Mouse (Mus musculus) liver, adult 2 months (tissue): ENCODE results near the gene Miox. TPM values are rescaled to one million over a fixed set of nuclear protein-coding genes. Genes with fewer than 3 reads are reported as not detected.

Experiments
- DNase-seq: peaks from one replicate; pipeline ENCODE4 v3.0.0-alpha.2; 2011; ENCODE audit warnings: low read depth, low spot score; ENCODE audit errors: extremely low read depth
- H3K27ac ChIP-seq: fragments of 200-500 bp; replicated peaks from 2 replicates; pipeline ENCODE4 v1.5.1; 2012; ENCODE audit warnings: low read depth, mild to moderate bottlenecking, control low read depth, inconsistent platforms, low read length; ENCODE audit not compliant: insufficient read depth
- H3K27me3 ChIP-seq: fragments of 200-500 bp; 2 replicates; pipeline ENCODE4 v1.6.1; 2012; ENCODE audit warnings: mild to moderate bottlenecking, moderate library complexity, low read length, inconsistent platforms; ENCODE audit not compliant: control insufficient read depth, insufficient read depth
- H3K36me3 ChIP-seq: fragments of 200-500 bp; 2 replicates; pipeline ENCODE4 v1.6.1; 2012; ENCODE audit warnings: low read length, inconsistent platforms; ENCODE audit not compliant: control insufficient read depth, insufficient read depth
- H3K4me1 ChIP-seq: fragments of 200-500 bp; 2 replicates; pipeline ENCODE4 v1.6.1; 2011; ENCODE audit warnings: low read length; ENCODE audit not compliant: control insufficient read depth, insufficient read depth
- H3K4me3 ChIP-seq: fragments of 200-500 bp; 2 replicates; pipeline ENCODE4 v1.5.1; 2011; ENCODE audit warnings: low read depth, mild to moderate bottlenecking, control low read depth, low read length, moderate library complexity; ENCODE audit not compliant: insufficient read depth
- H3K79me2 ChIP-seq: fragments of 200-500 bp; 2 replicates; pipeline ENCODE4 v1.6.1; 2012; ENCODE audit warnings: inconsistent platforms, mild to moderate bottlenecking, low read length, moderate library complexity; ENCODE audit not compliant: control insufficient read depth, insufficient read depth
- H3K9ac ChIP-seq: fragments of 200-500 bp; 2 replicates; pipeline ENCODE4 v1.6.1; 2012; ENCODE audit warnings: low read depth, mild to moderate bottlenecking, control low read depth, inconsistent platforms, low read length
- CTCF ChIP-seq: fragments of 200-500 bp; IDR thresholded peaks from 2 replicates; pipeline ENCODE4 v1.5.1; 2011; ENCODE audit warnings: low read depth, low read length, control low read depth
- POLR2A ChIP-seq: fragments of 200-500 bp; IDR thresholded peaks from 2 replicates; pipeline ENCODE4 v1.6.1; 2011; ENCODE audit warnings: low read length, control low read depth; ENCODE audit not compliant: insufficient read depth; ENCODE audit errors: extremely low read depth
- WGBS: fragments of 180-500 bp; shearing (Covaris S2); methylation state at CpG from one replicate; pipeline ENCODE4 v1.1.7; 2018; 5-methylcytosine and 5-hydroxymethylcytosine counted together
- polyA plus RNA-seq: library from polyadenylated mRNA; depleted of rRNA; stranded (reverse); fragments of >200 nt; gene quantifications from 2 replicates; pipeline ENCODE4 v1.2.3, GENCODE M21; 2012
- total RNA-seq: library from RNA; depleted of rRNA; stranded (reverse); fragments of >200 nt; gene quantifications from 2 replicates; pipeline ENCODE4 v1.2.3, GENCODE M21; 2014

The Miox gene
- total and polyA plus RNA-seq, 2 experiments, result 0.28 to 0.32 TPM

- Histone ChIP-seq H3K36me3 (peaks cover 29% of the 10 kb centered on the region), H3K4me3 (no peak overlapping the region), H3K27me3 (no peaks in the 10 kb centered on the region), H3K9ac (no peak overlapping the region), H3K4me1 (no peaks in the 10 kb centered on the region), H3K79me2 (no peaks in the 10 kb centered on the region), H3K27ac (no peak overlapping the region)
- WGBS, result 97% methylated on average over 11 of the region's 11 CpGs
- TF ChIP-seq POLR2A, result no peak
- TF ChIP-seq CTCF, result no peak
- DNase-seq, result no peak
These were observed 44.7 kb upstream of the Miox start for GRCm38 (mm10) chr15:89289455-89289854.

- no peak overlapping the region for H3K9ac ChIP-seq
- no peaks in the 10 kb centered on the region for H3K79me2 ChIP-seq
- H3K36me3 ChIP-seq, result peaks cover 28% of the 10 kb centered on the region; the same call in 1 of the 2 replicates
- H3K4me3 ChIP-seq, result no peak overlapping the region
- H3K4me1 ChIP-seq, result no peaks in the 10 kb centered on the region
- no peak for TF ChIP-seq POLR2A
- no peak overlapping the region for H3K27ac ChIP-seq
- no peak for DNase-seq
- 77% methylated on average over 3 of the region's 3 CpGs for WGBS
- no peaks in the 10 kb centered on the region for H3K27me3 ChIP-seq
These were observed 42.7 kb upstream of the Miox start for GRCm38 (mm10) chr15:89291521-89291920.

- peaks cover 28% of the 10 kb centered on the region; the same call in 1 of the 2 replicates for H3K36me3 ChIP-seq
- no peaks in the 10 kb centered on the region for H3K4me1 ChIP-seq
- WGBS, result 41% methylated on average over 2 of the region's 2 CpGs
- no peak for DNase-seq
- H3K4me3 ChIP-seq, result no peak overlapping the region
- H3K79me2 ChIP-seq, result no peaks in the 10 kb centered on the region
- H3K9ac ChIP-seq, result no peak overlapping the region
- no peaks in the 10 kb centered on the region for H3K27me3 ChIP-seq
- TF ChIP-seq CTCF (no peak), POLR2A (no peak)
- H3K27ac ChIP-seq, result no peak overlapping the region
These were observed 41.4 kb upstream of the Miox start for GRCm38 (mm10) chr15:89292795-89293194.

DNA sequence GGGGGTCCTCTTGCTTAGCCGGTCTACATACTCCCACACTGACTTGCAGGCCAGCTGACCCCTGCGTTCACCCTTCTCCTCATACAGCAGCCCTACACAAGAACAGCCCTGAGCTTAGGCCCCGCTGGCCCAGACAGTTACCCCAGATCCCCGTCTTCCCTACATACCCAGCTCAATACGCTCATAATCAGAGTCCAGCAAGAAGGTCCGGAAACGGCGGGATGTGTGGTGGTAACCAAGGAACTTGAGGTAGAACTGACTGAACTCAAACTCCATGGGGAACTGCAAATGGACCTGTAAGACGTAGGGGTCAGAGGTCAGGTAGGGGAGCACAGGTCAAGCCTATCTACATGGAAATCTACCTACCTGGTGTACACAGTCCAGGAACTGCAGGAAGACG lies 40.4 kb upstream of the Miox start:
- H3K4me1 ChIP-seq, result no peaks in the 10 kb centered on the region
- no peak overlapping the region for H3K27ac ChIP-seq
- peaks cover 25% of the 10 kb centered on the region; the same call in 1 of the 2 replicates for H3K36me3 ChIP-seq

DNA sequence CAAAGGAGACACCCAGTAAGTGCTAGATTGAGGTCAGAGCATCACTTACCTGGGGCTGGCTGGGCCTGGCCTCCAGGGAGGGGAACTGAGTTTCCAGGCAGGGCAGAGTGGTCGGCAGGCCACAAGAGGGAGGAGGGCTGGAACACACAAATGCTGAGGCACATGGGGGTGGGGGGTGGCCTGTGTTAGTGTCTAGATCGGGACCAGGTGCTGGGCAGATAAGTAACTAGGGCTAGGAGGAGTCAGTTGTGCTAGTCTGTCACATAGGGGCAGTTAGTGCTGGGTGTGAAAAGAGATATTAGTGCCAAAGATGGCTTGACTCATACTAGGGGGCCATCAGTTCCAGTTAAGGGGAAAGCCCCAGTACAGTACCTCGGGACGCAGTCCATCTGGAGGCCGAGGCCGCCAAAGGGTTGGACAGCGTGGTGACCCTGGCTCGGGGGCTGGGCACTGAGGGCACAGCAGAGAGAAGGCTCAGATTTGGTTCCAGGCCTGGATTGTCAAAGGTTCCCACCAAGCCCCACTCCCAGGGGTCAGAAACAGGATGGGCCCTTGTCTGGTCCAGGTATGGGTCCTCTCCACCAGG lies 38.5 kb upstream of the Miox start:
- no peak overlapping the region for H3K27ac ChIP-seq
- no peak for DNase-seq
- TF ChIP-seq CTCF, result no peak
- no peak for TF ChIP-seq POLR2A
- 91% methylated on average over 8 of the region's 8 CpGs for WGBS
- H3K9ac ChIP-seq, result no peak overlapping the region
- no peaks in the 10 kb centered on the region for H3K27me3 ChIP-seq
- H3K36me3 ChIP-seq, result peaks cover 13% of the 10 kb centered on the region; the same call in 1 of the 2 replicates
- H3K79me2 ChIP-seq, result no peaks in the 10 kb centered on the region
- no peaks in the 10 kb centered on the region for H3K4me1 ChIP-seq
- no peak overlapping the region for H3K4me3 ChIP-seq

More for the DNA sequence above, 40.4 kb upstream of the Miox start:
- whole genome bisulfite sequencing, result 86% methylated on average over 10 of the region's 10 CpGs
- no peaks in the 10 kb centered on the region for H3K79me2 ChIP-seq
- no peak for TF ChIP-seq POLR2A
- TF ChIP-seq CTCF, result no peak
- no peaks in the 10 kb centered on the region for H3K27me3 ChIP-seq
- no peak for DNase-seq
- no peak overlapping the region for H3K4me3 ChIP-seq
- no peak overlapping the region for H3K9ac ChIP-seq

DNA sequence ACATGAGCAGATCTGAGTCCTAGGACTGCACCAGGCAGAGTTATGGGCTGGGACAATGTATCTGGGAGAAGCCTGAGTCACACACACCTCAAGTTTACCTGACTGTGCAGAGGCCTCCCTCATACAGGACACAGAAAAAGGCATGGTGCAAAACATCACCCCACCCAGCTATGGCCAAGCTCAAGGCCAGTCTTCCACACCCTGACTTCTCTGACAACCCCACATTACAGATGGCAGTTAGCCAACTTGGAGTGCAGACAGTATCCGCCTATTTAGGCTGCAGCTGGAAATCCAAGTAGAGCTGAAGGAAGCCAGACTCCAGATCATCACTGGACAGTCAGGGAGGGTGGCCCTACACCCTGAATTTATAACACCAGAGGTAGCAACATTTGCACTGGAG lies 37.7 kb upstream of the Miox start:
- Histone ChIP-seq H3K9ac (no peak overlapping the region), H3K4me3 (no peak overlapping the region), H3K79me2 (no peaks in the 10 kb centered on the region), H3K4me1 (no peaks in the 10 kb centered on the region), H3K27me3 (no peaks in the 10 kb centered on the region), H3K36me3 (peaks cover 15% of the 10 kb centered on the region; the same call in 1 of the 2 replicates), H3K27ac (no peak overlapping the region)
- TF ChIP-seq POLR2A, result no peak
- no peak for TF ChIP-seq CTCF
- peak; percentile 12 for DNase-seq
- WGBS, result 71% methylated on average over 1 of the region's 1 CpGs
